Mouse (Mus musculus): ENCODE data around the gene Sdhaf3. TPM values are rescaled to one million over a fixed set of nuclear protein-coding genes. Genes with fewer than 3 reads are reported as not detected.

Gene Sdhaf3
- total and polyA plus RNA-seq, 3 experiments, result 6.0 to 11.6 (median 8.8) TPM

DNA sequence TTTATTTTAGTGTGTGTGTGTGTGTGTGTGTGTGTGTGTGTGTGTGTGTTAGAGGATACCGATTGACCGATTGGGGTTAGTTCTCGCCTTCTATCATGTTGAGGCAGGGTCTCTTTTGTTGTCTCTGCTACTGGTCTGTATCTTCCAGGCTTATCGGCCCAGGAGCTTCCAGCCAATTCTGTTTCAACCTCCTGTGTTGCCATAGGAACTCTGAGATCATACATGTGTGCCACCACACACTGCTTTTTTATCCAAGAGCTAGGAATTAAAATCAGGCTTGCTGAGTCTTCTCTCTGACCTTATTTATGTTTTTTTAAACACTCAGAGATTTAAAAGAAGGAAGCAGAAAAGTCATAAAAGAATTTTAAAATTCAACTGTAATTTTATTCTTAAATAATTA lies 24.3 kb upstream of the Sdhaf3 start:
- Histone ChIP-seq H3K9me3 (replicated peaks; ENCODE audit: low read length) (no peaks in the 10 kb centered on the region), H3K4me3 (replicated peaks in 1 of 3; ENCODE audit: low read depth in 2 of 3, low read length in 2 of 3, poor library complexity in 1 of 3) (no peak overlapping the region), H3K27me3 (replicated peaks) (no peaks in the 10 kb centered on the region), H3K36me3 (replicated peaks in 1 of 2; ENCODE audit: control insufficient read depth in 1 of 2, insufficient read depth in 1 of 2, low read length in 1 of 2) (no peaks in the 10 kb centered on the region), H3K27ac (ENCODE audit: insufficient read depth, low read depth) (no peak overlapping the region), H3K4me2 (ENCODE audit: insufficient read depth, low read depth, poor library complexity, severe bottlenecking) (no peak overlapping the region), H3K4me1 (ENCODE audit: control insufficient read depth in 1 of 2, insufficient read depth in 2 of 2) (no peaks in the 10 kb centered on the region; a peak in 1 of 4 replicates), H3K79me2 (replicated peaks; ENCODE audit: control insufficient read depth, extremely low read depth, insufficient read depth, poor library complexity, severe bottlenecking) (no peaks in the 10 kb centered on the region), H3K9ac (ENCODE audit: insufficient read depth, low read depth) (no peak overlapping the region)
- in situ Hi-C loops (cut with MboI; ENCODE audit: low pct_ligation_motif_present, low pct_unique_long_range_greater_than_20kb, low sequenced_read_pairs) (loop anchor here (25.0 kb wide), 1 partner anchor 731 kb away; no protein-coding TSS in a partner anchor), dilution Hi-C loops (cut with MboI; ENCODE audit: extremely low pct_ligation_motif_present, extremely low pct_unique_long_range_greater_than_20kb, low sequenced_read_pairs) (no loop called here)
- DNase-seq (ENCODE audit: extremely low read depth), result no peak
- TF ChIP-seq TCF12 (IDR thresholded peaks at IDR 0.05; ENCODE audit: low read depth, low read length) (no peak), ETS1 (conservative IDR thresholded peaks at IDR 0.05; ENCODE audit: low read depth, low read length) (no peak), HCFC1 (IDR thresholded peaks at IDR 0.05; ENCODE audit: low read depth, low read length) (no peak), NRF1 (IDR thresholded peaks at IDR 0.05; ENCODE audit: low read depth, low read length) (no peak), MEF2A (IDR thresholded peaks at IDR 0.05; ENCODE audit: borderline replicate concordance, low read depth, low read length) (no peak), POLR2A (IDR thresholded peaks at IDR 0.05; ENCODE audit: low read depth, low read length) (no peak), MAFK (IDR thresholded peaks at IDR 0.05; ENCODE audit: insufficient replicate concordance, low read length) (no peak), EP300 (IDR thresholded peaks at IDR 0.05; ENCODE audit: low read length) (no peak), SMC3 (IDR thresholded peaks at IDR 0.05; ENCODE audit: low read depth, low read length) (no peak)

DNA sequence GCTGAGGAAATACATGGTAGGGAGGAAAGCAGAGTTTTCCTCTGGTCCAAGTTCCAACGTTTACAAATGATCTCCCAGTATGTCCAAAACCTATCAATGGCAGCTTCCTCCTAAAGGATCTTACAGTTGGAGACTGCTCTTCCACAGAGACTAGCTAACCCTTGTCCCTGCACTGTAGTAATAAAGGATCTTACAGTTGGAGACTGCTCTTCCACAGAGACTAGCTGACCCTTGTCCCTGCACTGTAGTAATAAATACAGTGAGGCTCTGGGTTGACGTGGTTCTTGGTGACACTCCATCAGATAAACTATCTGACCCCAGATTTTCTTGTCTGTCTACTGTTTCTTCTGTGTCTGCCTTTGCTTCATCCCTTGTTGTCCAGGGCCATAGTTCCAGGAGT lies 15.0 kb upstream of the Sdhaf3 start:
- no peak for TF ChIP-seq ETS1 (conservative IDR thresholded peaks at IDR 0.05; ENCODE audit: low read depth, low read length)
- TF ChIP-seq PAX5 (IDR thresholded peaks at IDR 0.05; ENCODE audit: low read length), result no peak
- TF ChIP-seq NRF1 (IDR thresholded peaks at IDR 0.05; ENCODE audit: low read depth, low read length), result no peak
- no peak for TF ChIP-seq JUN (IDR thresholded peaks at IDR 0.05; ENCODE audit: insufficient read depth, low read depth, low read length)
- TF ChIP-seq SIN3A (IDR thresholded peaks at IDR 0.05; ENCODE audit: low read length), result no peak
- no peak for TF ChIP-seq TBP (conservative IDR thresholded peaks at IDR 0.05; ENCODE audit: low read depth, low read length)
- no peak for TF ChIP-seq ZNF384 (IDR thresholded peaks at IDR 0.05; ENCODE audit: low read depth, low read length)
- TF ChIP-seq ZC3H11A (IDR thresholded peaks at IDR 0.05; ENCODE audit: low read depth, low read length), result no peak
- no peak for TF ChIP-seq CTCF (conservative IDR thresholded peaks at IDR 0.05 in 1 of 2, IDR thresholded peaks at IDR 0.05 in 1 of 2; ENCODE audit: low read depth in 2 of 2, low read length in 2 of 2)
- TF ChIP-seq CHD2 (IDR thresholded peaks at IDR 0.05; ENCODE audit: low read length), result no peak
- TF ChIP-seq MXI1 (IDR thresholded peaks at IDR 0.05; ENCODE audit: low read depth, low read length), result no peak
- no peak for TF ChIP-seq UBTF (IDR thresholded peaks at IDR 0.05; ENCODE audit: low read depth, low read length)
- no peak for TF ChIP-seq NELFE (IDR thresholded peaks at IDR 0.05; ENCODE audit: low read depth, low read length)
- TF ChIP-seq ELF1 (IDR thresholded peaks at IDR 0.05; ENCODE audit: low read depth, low read length), result no peak
- TF ChIP-seq POLR2A (IDR thresholded peaks at IDR 0.05; ENCODE audit: low read depth, low read length), result no peak
- no peak for TF ChIP-seq ZKSCAN1 (IDR thresholded peaks at IDR 0.05; ENCODE audit: borderline replicate concordance, low read depth, low read length)
- no peak for TF ChIP-seq IRF4 (IDR thresholded peaks at IDR 0.05; ENCODE audit: low read depth, low read length)
- TF ChIP-seq USF2 (conservative IDR thresholded peaks at IDR 0.05; ENCODE audit: low read depth, low read length), result no peak
- Histone ChIP-seq H3K36me3 (replicated peaks in 1 of 2; ENCODE audit: control insufficient read depth in 1 of 2, insufficient read depth in 1 of 2, low read length in 1 of 2) (no peaks in the 10 kb centered on the region), H3K9ac (ENCODE audit: insufficient read depth, low read depth) (no peak overlapping the region), H3K27me3 (replicated peaks) (no peaks in the 10 kb centered on the region), H3K4me2 (ENCODE audit: insufficient read depth, low read depth, poor library complexity, severe bottlenecking) (no peak overlapping the region), H3K4me3 (replicated peaks in 1 of 3; ENCODE audit: low read depth in 2 of 3, low read length in 2 of 3, poor library complexity in 1 of 3) (no peak overlapping the region), H3K27ac (ENCODE audit: insufficient read depth, low read depth) (no peak overlapping the region), H3K9me3 (replicated peaks; ENCODE audit: low read length) (no peaks in the 10 kb centered on the region), H3K4me1 (ENCODE audit: control insufficient read depth in 1 of 2, insufficient read depth in 2 of 2) (no peaks in the 10 kb centered on the region), H3K79me2 (replicated peaks; ENCODE audit: control insufficient read depth, extremely low read depth, insufficient read depth, poor library complexity, severe bottlenecking) (no peaks in the 10 kb centered on the region)
- no peak for DNase-seq (ENCODE audit: extremely low read depth)
- in situ Hi-C loops (cut with MboI; ENCODE audit: low pct_ligation_motif_present, low pct_unique_long_range_greater_than_20kb, low sequenced_read_pairs) (loop anchor here (25.0 kb wide), 1 partner anchor 721 kb away; no protein-coding TSS in a partner anchor), dilution Hi-C loops (cut with MboI; ENCODE audit: extremely low pct_ligation_motif_present, extremely low pct_unique_long_range_greater_than_20kb, low sequenced_read_pairs) (no loop called here)

All from CH12.LX (cell line).